Mouse (Mus musculus): ENCODE data around the gene Fbln1.

The Fbln1 gene

GRCm38 (mm10) chr15:85232543-85233250, 26.9 kb downstream of the Fbln1 start:
- no peak for DNase-seq (ENCODE audit: extremely low read depth, insufficient read length, low spot score)

DNA sequence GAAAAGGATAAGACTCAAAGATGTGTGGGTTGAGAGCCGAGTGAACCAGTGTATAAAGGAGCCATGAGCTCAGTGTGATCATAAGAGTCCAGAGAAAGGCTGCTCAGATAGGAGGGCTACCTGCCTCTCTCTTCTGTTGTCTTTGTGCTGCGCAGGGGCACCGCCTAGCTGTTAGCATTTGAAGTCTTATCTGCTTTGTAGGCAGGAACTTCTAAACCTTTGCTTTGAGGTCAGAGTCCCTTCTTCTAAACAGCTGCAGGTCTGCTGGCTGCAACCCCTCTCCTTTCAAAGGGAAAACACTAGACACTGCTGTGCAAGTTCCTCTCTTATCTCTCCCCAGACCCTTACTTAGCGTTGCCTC, 27.5 kb downstream of the Fbln1 start:
- no peak for DNase-seq (ENCODE audit: extremely low read depth, insufficient read length, low spot score)

DNA sequence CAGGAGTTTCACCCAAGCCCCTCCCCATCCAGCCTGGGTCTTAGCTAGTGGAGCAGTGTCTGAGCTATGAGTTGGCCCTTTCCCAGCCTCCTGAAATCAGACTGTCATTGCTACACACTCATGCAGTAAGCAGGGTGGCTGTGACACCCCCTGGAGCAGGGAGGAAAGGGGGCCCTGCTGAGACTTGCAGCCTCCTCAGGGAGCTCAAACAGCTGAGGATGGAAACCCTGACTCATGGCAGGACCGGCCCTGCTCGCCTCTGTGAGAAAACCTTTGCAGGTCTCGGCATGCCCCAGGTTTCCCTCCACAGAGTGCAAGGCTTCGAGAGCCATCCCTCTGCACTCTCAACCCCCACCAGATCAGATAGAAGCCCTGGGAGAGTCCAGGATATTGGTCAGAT, 27.9 kb downstream of the Fbln1 start:
- no peak for DNase-seq (ENCODE audit: extremely low read depth, insufficient read length, low spot score)

DNA sequence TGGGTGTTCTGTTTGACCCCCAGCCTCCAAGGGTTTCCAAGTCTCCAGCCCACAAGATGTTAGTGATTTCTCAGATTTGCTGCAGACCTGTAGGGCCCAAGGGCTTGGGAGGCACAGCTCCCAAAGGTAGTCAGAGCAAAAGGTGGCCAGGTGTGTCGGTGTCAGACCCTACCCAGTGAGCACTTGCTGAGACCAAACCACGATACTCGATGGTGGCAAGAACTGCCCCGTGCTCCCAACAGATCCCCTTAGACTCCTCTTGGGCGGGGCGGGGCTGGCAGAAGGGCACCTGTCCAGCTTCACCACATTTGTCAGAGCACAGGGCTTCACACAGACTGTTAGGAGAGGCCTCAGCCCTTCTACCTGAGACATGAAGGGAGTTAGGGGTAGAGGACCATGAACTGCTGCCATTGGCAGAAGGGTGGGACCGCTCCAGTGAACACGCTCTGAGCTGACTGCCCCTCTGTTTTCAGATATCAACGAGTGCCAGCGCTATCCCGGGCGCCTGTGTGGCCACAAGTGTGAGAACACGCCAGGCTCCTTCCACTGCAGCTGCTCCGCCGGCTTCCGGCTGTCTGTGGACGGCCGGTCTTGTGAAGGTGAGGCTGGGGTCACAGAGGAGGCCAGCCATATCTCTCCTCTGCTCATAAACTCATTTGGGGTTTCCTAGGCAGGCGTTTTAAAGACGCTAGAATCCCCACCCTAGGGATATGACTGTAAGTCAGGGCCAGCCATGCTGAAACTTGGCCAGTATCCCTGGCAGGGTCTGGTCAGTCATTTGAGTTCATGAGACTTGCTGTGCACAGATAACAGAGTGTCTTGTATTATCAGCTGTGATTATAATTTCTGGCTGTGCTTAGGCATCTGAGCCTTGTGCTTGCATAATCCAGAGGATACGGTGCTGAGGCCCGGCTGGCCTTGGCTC, 33.3 kb downstream of the Fbln1 start:
- no peak for DNase-seq (ENCODE audit: extremely low read depth, insufficient read length, low spot score)

GRCm38 (mm10) chr15:85240086-85240485, 34.3 kb downstream of the Fbln1 start:
- no peak for DNase-seq (ENCODE audit: extremely low read depth, insufficient read length, low spot score)

DNA sequence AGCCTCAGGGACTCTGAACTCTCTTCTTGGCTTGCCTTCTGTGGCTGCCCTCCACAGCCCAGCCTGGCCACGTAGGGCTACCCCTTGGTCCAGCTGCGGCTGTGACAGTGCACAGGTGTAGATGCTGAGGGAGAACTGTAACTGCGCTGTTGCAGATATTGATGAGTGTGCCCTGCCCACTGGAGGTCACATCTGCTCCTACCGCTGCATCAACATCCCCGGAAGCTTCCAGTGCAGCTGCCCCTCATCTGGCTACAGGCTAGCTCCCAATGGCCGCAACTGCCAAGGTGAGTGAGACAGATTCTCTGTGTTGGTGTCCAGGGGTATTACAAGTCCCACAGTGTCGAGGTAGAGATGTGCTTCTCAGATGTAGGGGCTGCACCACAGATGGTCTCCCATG, 36.1 kb downstream of the Fbln1 start:
- no peak for DNase-seq (ENCODE audit: extremely low read depth, insufficient read length, low spot score)

DNA sequence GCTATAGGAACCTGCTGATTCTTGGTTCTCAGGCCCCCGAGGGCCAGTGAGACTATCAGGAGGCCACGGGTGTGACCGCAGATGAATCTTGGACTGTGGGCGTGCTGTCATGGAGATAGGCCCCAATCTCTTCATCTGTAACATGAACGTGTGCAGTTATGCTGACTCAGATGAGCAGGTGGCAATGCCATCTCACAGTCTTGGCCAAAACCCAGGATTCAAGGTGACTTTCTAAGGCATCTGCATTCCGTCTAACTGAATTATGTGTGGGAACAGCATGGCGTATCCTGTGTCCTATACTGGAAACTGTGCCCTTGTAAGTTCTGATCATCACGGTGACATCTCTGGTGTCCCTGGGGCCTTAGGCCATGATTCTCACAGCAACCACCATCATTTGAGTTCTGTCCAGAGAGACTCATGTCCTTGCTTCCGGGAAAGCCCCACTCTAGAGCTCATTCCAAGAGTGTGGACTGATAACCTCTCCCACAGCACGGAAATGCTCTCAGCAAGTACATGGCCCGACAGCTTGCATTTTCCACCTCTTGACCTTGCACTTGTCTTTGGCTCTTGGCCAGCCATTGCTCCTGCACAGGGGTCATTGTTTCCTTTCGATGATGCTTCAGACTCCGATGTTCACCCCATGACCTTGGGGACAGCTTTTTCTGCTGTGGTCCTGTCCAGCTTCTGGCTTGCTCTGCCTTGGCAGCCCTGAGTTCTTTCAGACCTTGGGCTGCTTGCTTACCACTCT, 38.8 kb downstream of the Fbln1 start:
- no peak for DNase-seq (ENCODE audit: extremely low read depth, insufficient read length, low spot score)

DNA sequence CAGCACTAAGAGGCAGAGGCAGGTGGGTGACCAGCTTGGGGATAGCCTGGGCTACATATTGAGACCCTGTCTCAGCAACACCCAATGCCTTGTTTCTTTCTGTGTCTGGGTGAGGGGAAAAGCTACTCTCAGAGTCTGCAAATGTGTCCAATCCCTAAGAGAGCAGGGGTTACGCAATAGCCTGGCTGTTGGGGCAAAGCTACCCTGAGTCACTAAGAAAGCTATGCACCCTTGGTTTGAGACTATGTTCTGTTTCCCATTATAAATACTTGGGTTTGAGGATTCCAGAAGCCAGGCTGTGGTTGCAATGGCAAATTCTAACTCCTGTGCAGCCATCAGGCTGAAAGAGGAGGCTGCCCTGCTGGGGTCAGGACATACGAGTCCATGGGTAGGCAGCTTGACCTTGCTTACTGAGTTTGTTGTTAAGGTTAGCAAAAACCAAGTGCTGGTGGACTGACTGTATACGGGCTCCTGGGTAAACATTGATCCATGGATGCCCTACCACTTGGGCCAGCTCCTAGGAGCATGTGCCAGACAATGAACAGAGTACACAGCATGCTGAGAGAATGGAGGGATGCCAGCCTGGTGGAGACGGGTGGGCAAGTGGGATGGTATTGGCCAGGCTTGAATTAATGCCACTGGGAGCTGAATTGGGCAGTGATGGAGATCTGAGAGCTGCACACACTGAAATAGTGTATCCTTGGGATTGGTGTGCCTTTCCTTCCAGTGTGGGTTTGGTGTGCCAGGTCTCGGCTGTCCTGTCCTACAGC, 39.7 kb downstream of the Fbln1 start:
- peak; percentile 68 for DNase-seq (ENCODE audit: extremely low read depth, insufficient read length, low spot score)

DNA sequence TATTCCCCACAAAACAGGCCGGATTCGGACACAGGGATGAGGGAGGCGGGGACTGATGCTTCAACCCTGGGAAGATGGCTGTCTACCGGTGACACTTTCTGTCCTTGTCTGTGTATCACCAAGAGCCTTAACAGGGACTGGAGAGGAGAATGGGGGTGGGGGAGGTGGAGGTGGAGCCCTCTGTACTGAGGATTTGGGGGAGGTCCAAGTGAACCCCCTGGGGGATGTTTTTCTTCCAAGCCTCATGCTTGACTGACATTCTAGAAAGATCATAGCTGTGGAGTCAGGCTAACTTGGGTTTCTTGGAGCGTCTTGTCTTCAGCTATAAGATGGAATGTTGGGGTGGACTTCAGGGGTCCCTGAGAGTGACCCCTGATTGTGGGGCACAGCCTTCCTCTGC, 40.3 kb downstream of the Fbln1 start:
- DNase-seq (ENCODE audit: extremely low read depth, insufficient read length, low spot score) = no peak

- DNase-seq (ENCODE audit: extremely low read depth, insufficient read length, low spot score) = no peak
Observed at GRCm38 (mm10) chr15:85246936-85247335, 41.2 kb downstream of the Fbln1 start.

GRCm38 (mm10) chr15:85248311-85248710, 42.6 kb downstream of the Fbln1 start:
- DNase-seq (ENCODE audit: extremely low read depth, insufficient read length, low spot score) = no peak

DNA sequence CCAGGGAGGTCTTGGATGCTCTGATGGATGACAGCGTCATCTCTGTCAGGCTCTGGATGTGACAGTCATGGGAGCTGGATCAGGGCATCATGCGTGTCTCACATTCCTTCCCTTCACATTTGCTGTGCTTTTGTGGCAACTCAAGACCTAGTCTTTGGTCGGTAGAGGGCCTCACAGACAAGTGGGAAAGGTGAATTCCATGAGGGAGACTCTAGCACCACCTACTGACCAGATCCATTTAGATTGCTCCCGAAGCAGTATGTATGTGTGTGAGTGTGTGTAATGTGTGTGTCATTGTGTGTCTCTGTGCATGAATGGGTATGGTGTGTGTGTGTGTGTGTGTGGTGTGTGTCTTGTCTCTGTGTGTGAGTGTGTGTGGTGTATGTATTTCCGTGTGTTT, 43.5 kb downstream of the Fbln1 start:
- DNase-seq (ENCODE audit: extremely low read depth, insufficient read length, low spot score) = peak; percentile 57

DNA sequence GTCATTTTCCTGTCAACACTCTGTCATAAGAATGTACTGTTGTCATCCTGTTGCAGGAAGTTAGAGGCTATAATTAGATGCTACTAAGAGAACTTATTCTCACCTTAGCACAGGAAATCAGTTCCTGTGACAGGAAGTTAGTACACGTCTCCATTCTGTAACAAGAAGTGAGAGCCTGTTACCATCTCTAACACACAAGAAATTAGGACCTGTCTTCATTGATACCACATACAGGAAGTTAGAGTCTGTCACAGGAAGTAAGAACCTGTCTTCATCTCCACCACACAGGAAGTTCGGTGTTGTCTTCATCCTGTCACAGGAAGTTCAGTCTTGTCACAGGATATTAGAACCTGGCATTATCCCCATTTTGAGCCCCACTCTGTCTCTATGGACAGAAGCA, 44.7 kb downstream of the Fbln1 start:
- no peak for DNase-seq (ENCODE audit: extremely low read depth, insufficient read length, low spot score)

GRCm38 (mm10) chr15:85252476-85252875, 46.7 kb downstream of the Fbln1 start:
- DNase-seq (ENCODE audit: extremely low read depth, insufficient read length, low spot score) = no peak

DNA sequence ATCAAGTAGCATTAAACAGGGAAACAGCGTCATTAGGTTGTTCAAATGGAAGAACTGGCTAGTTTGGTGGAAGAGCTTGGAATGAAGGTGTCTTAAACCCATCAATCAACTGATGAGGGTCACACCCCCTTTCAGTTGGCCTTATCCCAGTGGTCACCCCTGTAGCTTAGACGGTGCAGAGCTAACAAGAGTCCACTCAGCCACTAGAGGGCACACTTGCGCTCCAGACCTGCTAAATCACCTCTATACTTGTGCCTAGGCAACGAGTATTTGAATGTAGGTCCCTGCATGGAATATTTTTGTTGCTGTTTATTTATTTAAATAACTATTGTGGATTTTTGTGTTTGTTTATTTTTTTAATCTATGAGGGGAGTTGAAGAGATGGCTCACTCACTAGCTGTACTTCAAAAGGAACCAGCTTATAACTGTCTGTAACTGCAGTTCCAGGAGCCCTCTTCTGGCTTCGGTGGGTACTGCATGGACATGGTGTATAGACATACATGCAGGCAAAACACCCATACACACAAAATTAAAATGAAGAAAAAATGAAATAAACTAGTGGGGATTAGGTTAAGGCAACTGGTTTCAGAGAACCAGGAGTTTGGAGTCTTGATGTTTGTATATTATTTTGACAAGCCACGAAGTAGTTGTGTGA, 52.2 kb downstream of the Fbln1 start:
- DNase-seq (ENCODE audit: extremely low read depth, insufficient read length, low spot score) = no peak

DNA sequence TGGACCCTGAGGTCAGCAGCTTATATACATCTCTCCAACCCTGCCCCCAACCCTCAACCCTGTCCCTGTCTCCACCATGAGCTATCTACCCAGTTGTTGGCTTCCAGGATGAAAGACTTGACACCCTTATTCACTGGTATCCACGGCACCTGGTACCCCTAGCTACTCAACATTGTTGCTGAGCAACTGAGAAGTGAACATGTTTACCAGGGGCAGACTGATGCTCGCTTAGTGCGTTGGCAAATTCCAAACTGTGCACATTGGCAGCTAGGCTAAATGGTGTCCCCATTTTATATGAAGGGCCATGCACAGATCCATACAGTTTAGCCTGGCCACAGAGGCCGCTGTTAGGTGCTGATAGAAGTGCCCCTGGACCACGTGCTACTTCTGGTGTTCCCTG, 57.1 kb downstream of the Fbln1 start:
- DNase-seq (ENCODE audit: extremely low read depth, insufficient read length, low spot score) = no peak

DNA sequence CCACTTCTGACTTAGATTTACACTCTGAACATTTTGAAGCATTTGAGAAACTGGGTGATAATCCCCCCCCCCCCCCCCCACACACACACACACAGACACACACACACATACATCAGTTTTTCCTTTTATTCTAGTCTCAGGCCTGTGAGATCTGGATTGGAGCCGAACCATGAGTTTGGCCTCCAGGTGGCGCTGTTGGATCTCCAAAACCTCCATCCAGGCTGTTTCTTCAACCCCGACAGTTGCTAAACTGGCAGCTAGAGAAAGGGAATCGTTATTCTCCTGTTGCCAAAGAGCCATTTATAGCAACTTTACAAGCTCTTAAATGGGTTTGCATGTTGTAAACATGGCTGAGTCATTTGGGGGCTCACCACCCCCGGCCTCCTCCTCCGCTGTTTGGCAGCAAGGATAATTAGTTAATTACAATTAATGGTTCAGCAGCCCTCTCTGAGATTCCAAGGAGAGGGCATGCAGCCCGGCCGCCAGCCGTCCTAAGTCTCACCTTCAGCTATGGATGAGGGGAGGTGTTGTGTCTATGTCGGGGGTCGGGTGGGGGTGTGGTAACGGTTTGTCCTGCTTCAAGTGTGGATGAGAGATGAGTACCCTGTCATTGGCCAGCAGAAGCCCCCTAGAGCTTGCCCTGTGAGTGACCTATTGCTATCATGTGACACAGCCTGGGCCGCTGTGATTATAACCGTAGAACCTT, 61.1 kb downstream of the Fbln1 start:
- no peak for DNase-seq (ENCODE audit: extremely low read depth, insufficient read length, low spot score)

GRCm38 (mm10) chr15:85267891-85268290, 62.1 kb downstream of the Fbln1 start:
- no peak for DNase-seq (ENCODE audit: extremely low read depth, insufficient read length, low spot score)

DNA sequence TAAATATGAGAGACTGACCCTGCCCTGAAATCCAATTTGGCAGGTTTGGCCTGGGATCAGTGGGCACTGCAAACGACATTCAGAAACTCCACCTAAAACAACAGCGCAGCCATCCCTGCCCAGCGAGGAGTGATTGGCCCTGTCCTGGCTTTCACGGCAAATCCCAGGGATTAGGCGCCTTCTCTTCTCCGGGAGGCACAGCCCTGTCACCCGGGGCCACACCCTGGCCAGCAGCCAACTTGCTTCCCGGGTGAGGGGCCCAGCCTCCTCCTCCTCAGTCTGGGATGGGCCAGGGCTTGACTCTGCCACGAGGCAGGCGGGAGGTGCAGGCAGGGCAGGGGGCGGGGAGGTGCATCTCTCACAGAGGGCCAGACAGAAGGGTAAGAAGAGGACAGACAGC, 67.2 kb downstream of the Fbln1 start:
- DNase-seq (ENCODE audit: extremely low read depth, insufficient read length, low spot score) = no peak

GRCm38 (mm10) chr15:85277221-85277620, 71.5 kb downstream of the Fbln1 start:
- no peak for DNase-seq (ENCODE audit: extremely low read depth, insufficient read length, low spot score)

All from 3134 (cell line).